Mouse (Mus musculus) C2C12 (cell line): Measurements from ENCODE around the gene Ces1e.

Experiments used
- CTCF ChIP-seq: IDR thresholded peaks from one replicate; pipeline ENCODE4 v1.5.1; 2011; ENCODE audit not compliant: control insufficient read depth, insufficient read depth, insufficient read length
- MYOD1 ChIP-seq: IDR thresholded peaks from one replicate; pipeline ENCODE4 v1.6.1; 2011; ENCODE audit warnings: low read depth; ENCODE audit not compliant: control insufficient read depth, insufficient read length

- no peak for TF ChIP-seq CTCF
- no peak for TF ChIP-seq MYOD1
Observed at GRCm38 (mm10) chr8:93234706-93235105, 5.3 kb upstream of the Ces1e start.
